In genomic region chr15:78119704-78120103, GRCm38 (mm10) we compare ENCODE assay signal across 8 mouse cellular contexts. TPM values are rescaled to one million over a fixed set of nuclear protein-coding genes. Genes with fewer than 3 reads are reported as not detected.
DNase-seq lines count a peak whose midpoint lies in the region; ATAC-seq and TF ChIP-seq lines count a peak whose summit lies in the region.

Gene Cacng2 (minus strand): TSS chr15:78120028.

- TF ChIP-seq POLR2A in MEL (IDR thresholded peaks at IDR 0.05; ENCODE audit: control insufficient read depth in 1 of 2, insufficient read depth in 1 of 2, low read depth in 1 of 2, low read length in 2 of 2, poor library complexity in 1 of 2) = no peak

- H3K9me3 ChIP-seq in MEL (replicated peaks; ENCODE audit: insufficient read depth, low read length) = no peaks in the 10 kb centered on the region
- no peaks in the 10 kb centered on the region for H3K9me3 ChIP-seq in hindbrain, embryonic 11.5 days (ENCODE audit: control insufficient read depth, low read length)
- H3K9me3 ChIP-seq in lung, embryonic 16.5 days (ENCODE audit: control insufficient read depth, low read length) = no peaks in the 10 kb centered on the region

- no peaks in the 10 kb centered on the region for H3K4me1 ChIP-seq in MEL (ENCODE audit: control insufficient read depth in 1 of 2, insufficient read depth in 2 of 2, low read length in 2 of 2)
- H3K4me1 ChIP-seq in hindbrain, embryonic 11.5 days (replicated peaks; ENCODE audit: control insufficient read depth, insufficient read depth, low read length) = no peaks in the 10 kb centered on the region
- 0 out of 2 replicates have a peak, but pooled peaks cover 3% of the 10 kb centered on the region for H3K4me1 ChIP-seq in lung, embryonic 16.5 days (replicated peaks; ENCODE audit: control insufficient read depth, insufficient read depth, low read length)

- no peak for TF ChIP-seq RAD21 in MEL (IDR thresholded peaks at IDR 0.05; ENCODE audit: low read depth, low read length)

- H3K27ac ChIP-seq in MEL (ENCODE audit: control insufficient read depth, low read depth, low read length) = no peak within 1 kb of the TSS
- H3K27ac ChIP-seq in hindbrain, embryonic 11.5 days (ENCODE audit: low read depth, low read length) = peak within 1 kb of the TSS; percentile 61
- no peak within 1 kb of the TSS for H3K27ac ChIP-seq in lung, embryonic 16.5 days (ENCODE audit: low read length)

- under 1% methylated on average over 30 of the region's 42 CpGs for WGBS in hindbrain, embryonic 11.5 days
- 0% methylated on average over 29 of the region's 42 CpGs for WGBS in lung, embryonic 16.5 days

- H3K4me2 ChIP-seq in hindbrain, embryonic 11.5 days (replicated peaks; ENCODE audit: low read depth, low read length) = peak within 1 kb of the TSS; percentile 63
- peak within 1 kb of the TSS; percentile 46 for H3K4me2 ChIP-seq in lung, embryonic 16.5 days (ENCODE audit: low read depth, low read length)

- no peak within 1 kb of the TSS for H3K4me3 ChIP-seq in MEL (ENCODE audit: control insufficient read depth in 1 of 2, insufficient read depth in 1 of 2, low read depth in 2 of 2, low read length in 2 of 2)
- peak within 1 kb of the TSS; percentile 46 for H3K4me3 ChIP-seq in hindbrain, embryonic 11.5 days (ENCODE audit: low read depth, low read length)
- no peak within 1 kb of the TSS for H3K4me3 ChIP-seq in lung, embryonic 16.5 days (ENCODE audit: low read length)

- no peaks in the 10 kb centered on the region for H3K79me2 ChIP-seq in MEL (ENCODE audit: control insufficient read depth, insufficient read depth, low read length, poor library complexity)

- H3K36me3 ChIP-seq in MEL (ENCODE audit: control insufficient read depth in 1 of 2, insufficient read depth in 2 of 2, low read length in 2 of 2) = no peaks in the 10 kb centered on the region
- H3K36me3 ChIP-seq in hindbrain, embryonic 11.5 days (ENCODE audit: control insufficient read depth, insufficient read depth, low read length) = no peaks in the 10 kb centered on the region
- no peaks in the 10 kb centered on the region for H3K36me3 ChIP-seq in lung, embryonic 16.5 days (ENCODE audit: control insufficient read depth, insufficient read depth, low read length)

- ATAC-seq in hindbrain, embryonic 11.5 days (ENCODE audit: low FRiP score) = peak; percentile 91
- ATAC-seq in lung, embryonic 16.5 days (ENCODE audit: low read depth) = peak; percentile 99

- no peak for TF ChIP-seq EP300 in MEL (IDR thresholded peaks at IDR 0.05; ENCODE audit: low read depth in 1 of 2, low read length in 2 of 2)

- DNase-seq in MEL (ENCODE audit: low read depth, low spot score) = peak; percentile 91
- peak; percentile 81 for DNase-seq in cerebellum, adult 9-11 months
- peak; percentile 84 to 89 for DNase-seq in frontal cortex, postnatal 10 days (ENCODE audit: low spot score in 2 of 2)
- peak; percentile 94 for DNase-seq in hindbrain, embryonic 11.5 days (ENCODE audit: low spot score)
- peak; percentile 91 for DNase-seq in layer of hippocampus, adult 9-11 months
- peak; percentile 95 for DNase-seq in ovary, postnatal 10 days (ENCODE audit: low spot score)
- DNase-seq in thymus, postnatal 14 days = peak; percentile 92

- no peak within 1 kb of the TSS for H3K9ac ChIP-seq in MEL (ENCODE audit: control insufficient read depth, low read depth, low read length, poor library complexity, severe bottlenecking)
- peak within 1 kb of the TSS; percentile 63 for H3K9ac ChIP-seq in hindbrain, embryonic 11.5 days (ENCODE audit: low read depth, low read length)
- no peak within 1 kb of the TSS for H3K9ac ChIP-seq in lung, embryonic 16.5 days (ENCODE audit: low read length)

- TF ChIP-seq CTCF in MEL (IDR thresholded peaks at IDR 0.05 in 2 of 3, conservative IDR thresholded peaks at IDR 0.05 in 1 of 3; ENCODE audit: control insufficient read depth in 1 of 3, insufficient read depth in 1 of 3, low read depth in 2 of 3, low read length in 3 of 3, poor library complexity in 1 of 3, severe bottlenecking in 1 of 3) = no peak

- H3K27me3 ChIP-seq in MEL (ENCODE audit: control insufficient read depth in 1 of 2, insufficient read depth in 2 of 2, low read length in 2 of 2) = peaks cover 0 to 2% of the 10 kb centered on the region in 2 experiments; a peak in 1 of 4 replicates
- 0 out of 2 replicates have a peak, but pooled peaks cover 2% of the 10 kb centered on the region for H3K27me3 ChIP-seq in hindbrain, embryonic 11.5 days (ENCODE audit: control insufficient read depth, insufficient read depth, low read length)
- peaks cover 13% of the 10 kb centered on the region for H3K27me3 ChIP-seq in lung, embryonic 16.5 days (ENCODE audit: control insufficient read depth, insufficient read depth, low read depth, low read length)

TF ChIP-seq in MEL, 35 proteins besides CTCF, POLR2A, EP300 and RAD21:
- TF ChIP-seq MXI1 (IDR thresholded peaks at IDR 0.05; ENCODE audit: low read depth, low read length) = peak; percentile 97
- TF ChIP-seq E2F4 (IDR thresholded peaks at IDR 0.05; ENCODE audit: borderline replicate concordance, low read depth, low read length) = no peak
- peak; percentile 99 for TF ChIP-seq SIN3A (IDR thresholded peaks at IDR 0.05; ENCODE audit: low read length)
TF ChIP-seq in MEL: peak in this region for 2.

RNA-seq across cellular contexts. Expression of gene Cacng2, which starts in this region (rescaled TPM):
- total RNA-seq in MEL (2012; rRNA removed) = not detected in 2 replicates
- not detected for polyA plus RNA-seq in MEL (2012; ENCODE audit: insufficient read depth in 1 of 2, insufficient read length in 2 of 2, low read depth in 1 of 2, low replicate concordance in 2 of 2, missing spikeins in 1 of 2)
- 1.8 and 2.4 TPM in 2 replicates for polyA plus RNA-seq in hindbrain, embryonic 11.5 days (2014; fragmentation: Nextera tagmentation; extraction: Ambion mirVana)
- polyA plus RNA-seq in lung, embryonic 16.5 days (2015; fragmentation: Nextera tagmentation; extraction: Ambion mirVana) = 0.05 TPM in 1 of 2 replicates, not detected in the other

Comparison
In these comparisons a context has a peak if more than half of its experiments do, and no peak if none do; other contexts are left out.
1. Peak in DNase-seq in MEL; RNA of the gene not detected or under 1 TPM.
2. Peak in ATAC-seq and H3K4me2 ChIP-seq in lung, embryonic 16.5 days; RNA of the gene not detected or under 1 TPM.